Mouse (Mus musculus) right cerebral cortex, adult 2 months (tissue): ENCODE measurements at regions not wholly inside any gene's neighbourhood (a gene's known extent, or its start where the extent isn't known, plus 50 kb on each side); places are given as distances from the start of the nearest gene placed in this dataset.
"Not testable (repeated sequence)": the region's sequence is repeated elsewhere in the genome, so short reads cannot be mapped to it uniquely, and the experiment has no call there.

Experiments
- DNase-seq, 2 experiments: peaks; one replicate each; pipeline ENCODE4 v3.0.0; 2021 to 2022; ENCODE audit warnings: low spot score in 2 of 2

GRCm38 (mm10) chr6:75089971-75090370 is 1407.6 kb downstream of the Gm9008 start:
- DNase-seq, result no peak

GRCm38 (mm10) chr6:75067758-75068157 is 1429.8 kb downstream of the Gm9008 start:
- DNase-seq, result no peak

- peak in 1 of 2 experiments; percentile 2 for DNase-seq
These were observed 1455.1 kb downstream of the Gm9008 start for GRCm38 (mm10) chr6:75042336-75043010.

GRCm38 (mm10) chr6:75039451-75039850 is 1458.1 kb downstream of the Gm9008 start:
- DNase-seq, result no peak

- not testable (repeated sequence) for DNase-seq
These were observed 1460.4 kb downstream of the Gm9008 start for GRCm38 (mm10) chr6:75037179-75037578.
